Mouse (Mus musculus): ENCODE results near the gene Ireb2.
"Not testable (repeated sequence)": the region's sequence is repeated elsewhere in the genome, so short reads cannot be mapped to it uniquely, and the experiment has no call there.

- TF ChIP-seq CTCF (IDR thresholded peaks at IDR 0.05; ENCODE audit: control insufficient read depth, insufficient read depth, low read length); POLR2A (IDR thresholded peaks at IDR 0.05; ENCODE audit: borderline replicate concordance, control insufficient read depth, low read depth, low read length): not testable (repeated sequence)
Observed at GRCm38 (mm10) chr9:54853036-54853435, 10.6 kb upstream of the Ireb2 start.

All from bone marrow, adult 2 months (tissue).